Mouse (Mus musculus): ENCODE measurements around the gene Psme3. TPM values are rescaled to one million over a fixed set of nuclear protein-coding genes. Genes with fewer than 3 reads are reported as not detected.
"Not testable (repeated sequence)": the region's sequence is repeated elsewhere in the genome, so short reads cannot be mapped to it uniquely, and the experiment has no call there.

Psme3 gene
- polyA plus RNA-seq, 1 experiment = 48.8 TPM

- no peak overlapping the region for H3K27ac ChIP-seq (ENCODE audit: insufficient read depth, low read depth, low read length)
- TF ChIP-seq CTCF (IDR thresholded peaks at IDR 0.05; ENCODE audit: low read depth, low read length) (no peak), POLR2A (IDR thresholded peaks at IDR 0.05; ENCODE audit: borderline replicate concordance, low read depth, low read length) (no peak)
These were observed 4.9 kb upstream of the Psme3 start for GRCm38 (mm10) chr11:101311083-101311482.

DNA sequence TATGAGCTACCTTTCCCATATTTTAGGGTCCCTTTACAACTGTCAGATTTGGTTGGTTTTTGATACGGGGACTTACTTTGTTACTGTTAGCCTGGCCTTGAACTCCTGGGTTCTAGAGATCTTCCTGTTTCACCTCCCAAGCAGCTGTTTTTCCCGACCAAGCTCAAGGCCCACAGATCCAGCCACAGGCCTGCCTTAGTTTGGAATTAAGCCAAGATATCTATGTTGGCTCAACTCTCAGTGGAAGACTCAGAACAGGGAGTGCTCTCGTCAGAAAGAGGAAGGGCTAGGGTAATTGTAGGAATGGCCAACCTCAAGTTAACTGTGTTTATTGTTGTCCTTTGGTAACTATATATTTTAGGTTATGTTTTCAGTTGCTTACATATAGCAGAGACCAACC lies 3.9 kb upstream of the Psme3 start:
- Histone ChIP-seq H3K27ac (ENCODE audit: insufficient read depth, low read depth, low read length) (no peak overlapping the region), H3K4me1 (ENCODE audit: control insufficient read depth, insufficient read depth, low read length) (peaks cover 9% of the 10 kb centered on the region), H3K4me3 (ENCODE audit: insufficient read depth, low read length) (no peak overlapping the region)
- no peak for TF ChIP-seq POLR2A (IDR thresholded peaks at IDR 0.05; ENCODE audit: borderline replicate concordance, low read depth, low read length)

More at GRCm38 (mm10) chr11:101311083-101311482, 4.9 kb upstream of the Psme3 start:
- no peak overlapping the region for H3K4me3 ChIP-seq (ENCODE audit: insufficient read depth, low read length)
- H3K4me1 ChIP-seq (ENCODE audit: control insufficient read depth, insufficient read depth, low read length) = peaks cover 9% of the 10 kb centered on the region

DNA sequence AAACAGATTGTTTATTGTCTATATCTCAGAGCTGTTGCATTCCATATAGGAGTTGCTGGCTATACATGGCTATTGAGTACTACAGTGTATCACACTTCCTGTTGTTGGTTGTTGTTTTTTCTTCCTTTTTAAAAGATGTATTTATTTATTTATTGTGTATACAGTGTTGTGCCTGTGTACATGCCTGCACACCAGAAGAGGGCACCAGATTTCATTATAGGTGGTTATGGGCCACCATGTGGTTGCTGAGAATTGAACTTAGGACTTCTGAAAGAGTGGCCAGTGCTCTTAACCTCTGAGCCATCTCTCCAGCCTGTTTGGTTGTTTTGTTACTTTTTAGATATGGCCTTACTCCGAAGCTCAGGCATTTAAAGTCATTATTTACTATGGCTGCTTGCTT lies 1.4 kb upstream of the Psme3 start:
- no peak overlapping the region for H3K27ac ChIP-seq (ENCODE audit: insufficient read depth, low read depth, low read length)
- H3K4me1 ChIP-seq (ENCODE audit: control insufficient read depth, insufficient read depth, low read length) = peaks cover 9% of the 10 kb centered on the region
- no peak overlapping the region for H3K4me3 ChIP-seq (ENCODE audit: insufficient read depth, low read length)
- TF ChIP-seq POLR2A (IDR thresholded peaks at IDR 0.05; ENCODE audit: borderline replicate concordance, low read depth, low read length) (no peak), CTCF (IDR thresholded peaks at IDR 0.05; ENCODE audit: low read depth, low read length) (no peak)

GRCm38 (mm10) chr11:101315082-101315650 lies 847 bp upstream of the Psme3 start:
- TF ChIP-seq CTCF (IDR thresholded peaks at IDR 0.05; ENCODE audit: low read depth, low read length) = no peak
- TF ChIP-seq POLR2A (IDR thresholded peaks at IDR 0.05; ENCODE audit: borderline replicate concordance, low read depth, low read length) = no peak
- H3K4me1 ChIP-seq (ENCODE audit: control insufficient read depth, insufficient read depth, low read length) = peaks cover 9% of the 10 kb centered on the region
- H3K27ac ChIP-seq (ENCODE audit: insufficient read depth, low read depth, low read length) = peak overlapping the region; percentile 84
- H3K4me3 ChIP-seq (ENCODE audit: insufficient read depth, low read length) = peak overlapping the region; percentile 87

- H3K4me3 ChIP-seq (ENCODE audit: insufficient read depth, low read length) = peak overlapping the region; percentile 87
- peak overlapping the region; percentile 13; the same call in 1 of the 2 replicates for H3K27ac ChIP-seq (ENCODE audit: insufficient read depth, low read depth, low read length)
- TF ChIP-seq POLR2A (IDR thresholded peaks at IDR 0.05; ENCODE audit: borderline replicate concordance, low read depth, low read length) (no peak), CTCF (IDR thresholded peaks at IDR 0.05; ENCODE audit: low read depth, low read length) (no peak)
- H3K4me1 ChIP-seq (ENCODE audit: control insufficient read depth, insufficient read depth, low read length) = peaks cover 9% of the 10 kb centered on the region
These were observed 496 bp downstream of the Psme3 start for GRCm38 (mm10) chr11:101316501-101316917.

- no peaks in the 10 kb centered on the region for H3K4me1 ChIP-seq (ENCODE audit: control insufficient read depth, insufficient read depth, low read length)
- no peak for TF ChIP-seq POLR2A (IDR thresholded peaks at IDR 0.05; ENCODE audit: borderline replicate concordance, low read depth, low read length)
- peak; percentile 69; the same call in 1 of the 2 replicates for TF ChIP-seq CTCF (IDR thresholded peaks at IDR 0.05; ENCODE audit: low read depth, low read length)
- H3K4me3 ChIP-seq (ENCODE audit: insufficient read depth, low read length) = no peak overlapping the region
- H3K27ac ChIP-seq (ENCODE audit: insufficient read depth, low read depth, low read length) = no peak overlapping the region
These were observed 7.6 kb downstream of the Psme3 start for GRCm38 (mm10) chr11:101323609-101324008.

- TF ChIP-seq POLR2A (IDR thresholded peaks at IDR 0.05; ENCODE audit: borderline replicate concordance, low read depth, low read length) (no peak), CTCF (IDR thresholded peaks at IDR 0.05; ENCODE audit: low read depth, low read length) (no peak)
- H3K4me3 ChIP-seq (ENCODE audit: insufficient read depth, low read length) = no peak within 1 kb of the TSS
- no peak within 1 kb of the TSS for H3K27ac ChIP-seq (ENCODE audit: insufficient read depth, low read depth, low read length)
- H3K4me1 ChIP-seq (ENCODE audit: control insufficient read depth, insufficient read depth, low read length) = no peaks in the 10 kb centered on the region
These were observed 8.8 kb downstream of the Psme3 start, which contains the start of gene Aoc2 for GRCm38 (mm10) chr11:101324763-101325162. Gene Aoc2 (plus strand): TSS chr11:101325063.

DNA sequence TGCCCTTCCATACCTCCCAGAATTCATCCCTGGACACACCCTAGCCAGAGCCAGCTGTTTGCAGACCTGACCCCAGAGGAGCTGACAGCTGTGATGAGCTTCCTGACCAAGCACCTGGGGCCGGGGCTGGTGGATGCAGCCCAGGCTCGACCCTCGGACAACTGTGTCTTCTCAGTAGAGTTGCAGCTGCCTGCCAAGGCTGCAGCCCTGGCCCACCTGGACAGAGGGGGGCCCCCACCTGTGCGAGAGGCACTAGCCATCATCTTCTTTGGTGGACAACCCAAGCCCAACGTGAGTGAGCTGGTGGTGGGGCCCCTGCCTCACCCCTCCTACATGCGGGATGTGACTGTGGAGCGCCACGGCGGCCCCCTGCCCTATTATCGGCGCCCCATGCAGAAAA lies 9.2 kb downstream of the Psme3 start:
- H3K4me3 ChIP-seq (ENCODE audit: insufficient read depth, low read length); H3K4me1 ChIP-seq (ENCODE audit: control insufficient read depth, insufficient read depth, low read length); H3K27ac ChIP-seq (ENCODE audit: insufficient read depth, low read depth, low read length): not testable (repeated sequence)

DNA sequence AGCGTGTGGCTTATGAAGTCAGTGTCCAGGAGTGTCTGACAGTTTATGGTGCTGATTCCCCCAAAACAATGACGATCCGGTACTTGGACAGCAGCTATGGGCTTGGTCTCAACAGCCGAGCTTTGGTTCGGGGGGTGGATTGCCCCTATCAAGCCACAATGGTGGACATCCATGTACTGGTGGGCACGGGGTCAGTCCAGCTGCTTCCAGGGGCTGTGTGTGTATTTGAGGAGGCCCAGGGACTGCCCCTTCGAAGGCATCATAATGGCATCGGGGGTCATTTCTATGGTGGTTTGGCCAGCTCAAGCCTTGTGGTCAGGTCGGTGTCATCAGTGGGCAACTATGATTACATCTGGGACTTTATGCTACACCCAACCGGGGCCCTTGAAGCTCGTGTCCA lies 10.1 kb downstream of the Psme3 start:
- no peak for TF ChIP-seq POLR2A (IDR thresholded peaks at IDR 0.05; ENCODE audit: borderline replicate concordance, low read depth, low read length)
- no peak for TF ChIP-seq CTCF (IDR thresholded peaks at IDR 0.05; ENCODE audit: low read depth, low read length)
- H3K4me1 ChIP-seq (ENCODE audit: control insufficient read depth, insufficient read depth, low read length) = no peaks in the 10 kb centered on the region
- H3K27ac ChIP-seq (ENCODE audit: insufficient read depth, low read depth, low read length) = no peak overlapping the region
- H3K4me3 ChIP-seq (ENCODE audit: insufficient read depth, low read length) = no peak overlapping the region

- Histone ChIP-seq H3K4me3 (ENCODE audit: insufficient read depth, low read length) (no peak overlapping the region), H3K27ac (ENCODE audit: insufficient read depth, low read depth, low read length) (no peak overlapping the region), H3K4me1 (ENCODE audit: control insufficient read depth, insufficient read depth, low read length) (no peaks in the 10 kb centered on the region)
- TF ChIP-seq CTCF (IDR thresholded peaks at IDR 0.05; ENCODE audit: low read depth, low read length) = no peak
- TF ChIP-seq POLR2A (IDR thresholded peaks at IDR 0.05; ENCODE audit: borderline replicate concordance, low read depth, low read length) = no peak
These were observed 11.3 kb downstream of the Psme3 start for GRCm38 (mm10) chr11:101327311-101327710.
